Mouse (Mus musculus) CD8-positive naive resting alpha-beta T cell, adult 2 months (primary cell): Measurements from ENCODE around the gene Homer1.

Source experiments
- DNase-seq, 2 experiments: peaks; one replicate each; pipeline ENCODE4 v3.0.0; 2022; ENCODE audit warnings: low read depth in 2 of 2, low spot score in 2 of 2

Gene Homer1

GRCm38 (mm10) chr13:93338394-93338793 is 39.0 kb downstream of the Homer1 start:
- no peak for DNase-seq

GRCm38 (mm10) chr13:93340555-93341278 is 41.3 kb downstream of the Homer1 start:
- no peak for DNase-seq

- DNase-seq = no peak
Measured at GRCm38 (mm10) chr13:93342641-93343040, 43.2 kb downstream of the Homer1 start.

GRCm38 (mm10) chr13:93344395-93344794 is 45.0 kb downstream of the Homer1 start:
- no peak for DNase-seq

- DNase-seq = no peak
Measured at GRCm38 (mm10) chr13:93345854-93346253, 46.4 kb downstream of the Homer1 start.

- DNase-seq = no peak
Measured at GRCm38 (mm10) chr13:93352030-93352429, 52.6 kb downstream of the Homer1 start.

GRCm38 (mm10) chr13:93354420-93355278 is 55.2 kb downstream of the Homer1 start:
- no peak for DNase-seq

- no peak for DNase-seq
Measured at GRCm38 (mm10) chr13:93355279-93355587, 55.8 kb downstream of the Homer1 start.

- DNase-seq = no peak
Measured at GRCm38 (mm10) chr13:93358522-93358921, 59.1 kb downstream of the Homer1 start.

GRCm38 (mm10) chr13:93367555-93367954 is 68.1 kb downstream of the Homer1 start:
- DNase-seq = no peak

GRCm38 (mm10) chr13:93368812-93369584 is 69.6 kb downstream of the Homer1 start:
- DNase-seq = no peak

- no peak for DNase-seq
Measured at GRCm38 (mm10) chr13:93374457-93374856, 75.0 kb downstream of the Homer1 start.

GRCm38 (mm10) chr13:93378493-93378892 is 79.1 kb downstream of the Homer1 start:
- no peak for DNase-seq

- DNase-seq = no peak
Measured at GRCm38 (mm10) chr13:93380399-93381063, 81.1 kb downstream of the Homer1 start.

GRCm38 (mm10) chr13:93381301-93381700 is 81.9 kb downstream of the Homer1 start:
- no peak for DNase-seq

- DNase-seq = no peak
Measured at GRCm38 (mm10) chr13:93383092-93383491, 83.7 kb downstream of the Homer1 start.

- DNase-seq = no peak
Measured at GRCm38 (mm10) chr13:93383620-93384019, 84.2 kb downstream of the Homer1 start.

GRCm38 (mm10) chr13:93384481-93384880 is 85.0 kb downstream of the Homer1 start:
- no peak for DNase-seq

- DNase-seq = no peak
Measured at GRCm38 (mm10) chr13:93385147-93385546, 85.7 kb downstream of the Homer1 start.

- DNase-seq = no peak
Measured at GRCm38 (mm10) chr13:93387440-93387839, 88.0 kb downstream of the Homer1 start.

GRCm38 (mm10) chr13:93388594-93389241 is 89.3 kb downstream of the Homer1 start:
- DNase-seq = no peak
